13 mouse cellular contexts compared by ENCODE assay signal in the genomic region with DNA sequence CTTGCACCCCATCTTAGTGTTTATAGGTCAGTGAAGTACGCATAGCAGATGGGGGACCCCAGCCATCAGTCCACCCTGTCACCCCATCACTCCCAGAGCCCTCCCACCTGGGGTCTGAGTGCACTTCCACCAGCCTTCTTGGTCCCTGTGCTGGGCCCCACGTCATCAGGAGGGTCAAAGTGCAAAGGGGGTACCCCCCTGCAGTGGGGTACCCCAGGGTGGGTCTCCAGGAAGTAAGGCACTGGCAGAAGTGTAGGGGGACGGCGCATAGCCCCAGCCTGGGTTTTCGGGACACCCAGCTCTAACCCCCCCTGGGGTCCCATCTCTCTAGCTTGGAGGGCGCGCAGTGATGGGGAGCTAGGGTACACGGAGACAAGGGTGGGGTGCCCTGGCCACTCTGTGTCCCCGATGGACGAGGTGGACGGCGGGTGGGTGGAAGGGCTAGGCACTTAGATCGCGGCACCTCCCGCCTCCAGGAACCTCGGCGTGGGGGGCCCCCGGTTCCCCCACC. TPM values are rescaled to one million over a fixed set of nuclear protein-coding genes. Genes with fewer than 3 reads are reported as not detected.
DNase-seq lines count a peak whose midpoint lies in the region; ATAC-seq and TF ChIP-seq lines count a peak whose summit lies in the region.
"Had no signal": no experiment of that assay in that cellular context is flagged by ENCODE, and none has a peak within 500 bp of the region (broad histone marks: within the 10 kb centered on the region; RNA-seq: fewer than 3 reads in every experiment).

No protein-coding gene starts in this region.

- TF ChIP-seq CTCF in cerebellum, adult 2 months (IDR thresholded peaks at IDR 0.05; ENCODE audit: borderline replicate concordance, insufficient read depth, low read depth, low read length), result no peak

- WGBS in cerebellum, adult 2 months, result 38% methylated on average over 18 of the region's 18 CpGs
- WGBS in neural tube, embryonic 11.5 days, result 67% methylated on average over 17 of the region's 18 CpGs
- 73% methylated on average over 18 of the region's 18 CpGs for WGBS in limb, embryonic 10.5 days

- H3K27ac ChIP-seq in cerebellum, adult 2 months (ENCODE audit: insufficient read depth, low read length), result peak overlapping the region; percentile 86
- 0 out of 2 replicates have a peak overlapping the region, but pooled peaks have one; percentile 27 for H3K27ac ChIP-seq in neural tube, embryonic 11.5 days (ENCODE audit: low read depth, low read length)
- H3K27ac ChIP-seq in limb, embryonic 10.5 days, result peak overlapping the region; percentile 92
- H3K27ac ChIP-seq: embryonic facial prominence, embryonic 15.5 days had no signal

- DNase-seq in cerebellum, adult 2 months, result no peak
- no peak for DNase-seq in neural tube, embryonic 11.5 days (ENCODE audit: low spot score)
- no peak for DNase-seq in neural tube, embryonic 10.5 days (ENCODE audit: extremely low spot score, low spot score)
- no peak for DNase-seq in limb, embryonic 10.5 days (ENCODE audit: low spot score)
- no peak for DNase-seq in B cell, adult 2 months
- no peak for DNase-seq in spleen, postnatal 36 days (ENCODE audit: low spot score in 2 of 2)
- DNase-seq: heart, postnatal 4 days; liver, postnatal 0 days; spleen, adult 18-20 months had no signal

- no peaks in the 10 kb centered on the region for H3K9me3 ChIP-seq in neural tube, embryonic 11.5 days (ENCODE audit: control insufficient read depth, low read length)
- no peaks in the 10 kb centered on the region for H3K9me3 ChIP-seq in limb, embryonic 10.5 days (replicated peaks)
- H3K9me3 ChIP-seq: embryonic facial prominence, embryonic 15.5 days; G1E had no signal

- H3K27me3 ChIP-seq in cerebellum, adult 2 months (ENCODE audit: control insufficient read depth, insufficient read depth, low read length), result no peaks in the 10 kb centered on the region
- H3K27me3 ChIP-seq in neural tube, embryonic 11.5 days (ENCODE audit: control insufficient read depth, insufficient read depth, low read length), result 0 out of 2 replicates have a peak, but pooled peaks cover 9% of the 10 kb centered on the region
- H3K27me3 ChIP-seq in limb, embryonic 10.5 days (ENCODE audit: low read depth, poor library complexity, severe bottlenecking), result peaks cover 67% of the 10 kb centered on the region
- H3K27me3 ChIP-seq: embryonic facial prominence, embryonic 15.5 days had no signal

- peak overlapping the region; percentile 20; the same call in 1 of the 2 replicates for H3K4me2 ChIP-seq in neural tube, embryonic 11.5 days (ENCODE audit: low read depth)
- H3K4me2 ChIP-seq: embryonic facial prominence, embryonic 15.5 days had no signal

- H3K4me3 ChIP-seq in cerebellum, adult 2 months (replicated peaks; ENCODE audit: insufficient read depth, low read depth, low read length), result no peak overlapping the region
- H3K4me3 ChIP-seq in neural tube, embryonic 11.5 days (ENCODE audit: low read depth, low read length), result no peak overlapping the region
- H3K4me3 ChIP-seq in limb, embryonic 10.5 days, result peak overlapping the region; percentile 40
- H3K4me3 ChIP-seq: embryonic facial prominence, embryonic 15.5 days had no signal

- TF ChIP-seq POLR2A in cerebellum, adult 2 months (IDR thresholded peaks at IDR 0.05; ENCODE audit: borderline replicate concordance, insufficient read depth, low read length), result no peak

- H3K4me1 ChIP-seq in cerebellum, adult 2 months (ENCODE audit: control insufficient read depth, insufficient read depth, low read length), result peaks cover 67% of the 10 kb centered on the region
- H3K4me1 ChIP-seq in neural tube, embryonic 11.5 days (ENCODE audit: control insufficient read depth, insufficient read depth, low read length), result peaks cover 45% of the 10 kb centered on the region
- H3K4me1 ChIP-seq in limb, embryonic 10.5 days, result peaks cover 60% of the 10 kb centered on the region

- peak overlapping the region; percentile 18; the same call in 1 of the 2 replicates for H3K9ac ChIP-seq in neural tube, embryonic 11.5 days (ENCODE audit: low read length)
- H3K9ac ChIP-seq: embryonic facial prominence, embryonic 15.5 days; liver, postnatal 0 days had no signal

- no peak for ATAC-seq in cerebellum, adult (ENCODE audit: insufficient number of reproducible peaks, low FRiP score, low TSS enrichment)
- no peak for ATAC-seq in neural tube, embryonic 11.5 days (ENCODE audit: insufficient read depth, low FRiP score, low TSS enrichment)
- ATAC-seq in activated CD4-positive, CD25-positive, alpha-beta regulatory T cell, adult 4 months, result no peak
- ATAC-seq: liver, postnatal 0 days had no signal

- H3K36me3 ChIP-seq in neural tube, embryonic 11.5 days (ENCODE audit: control insufficient read depth, insufficient read depth, low read length), result no peaks in the 10 kb centered on the region
- H3K36me3 ChIP-seq in limb, embryonic 10.5 days, result peaks cover 21% of the 10 kb centered on the region

RNA-seq across cellular contexts. Expression of a gene that starts 7.0 kb away (rescaled TPM):
- 1.2 and 1.7 TPM in 2 replicates for polyA plus RNA-seq in cerebellum, adult 2 months (2012; rRNA removed)
- polyA plus RNA-seq in neural tube, embryonic 11.5 days (2014; fragmentation: Nextera tagmentation; extraction: Ambion mirVana), result 1.9 and 3.5 TPM in 2 replicates
- polyA plus RNA-seq in limb, embryonic 10.5 days (2016; fragmentation: Nextera tagmentation; extraction: Ambion mirVana), result 1.9 and 2.9 TPM in 2 replicates
- 10 to 100 TPM in 1 of 2 experiments, 1 to 10 TPM in 1; 7.3 to 13.3 TPM for polyA plus RNA-seq in activated CD4-positive, CD25-positive, alpha-beta regulatory T cell, adult 4 months (2017; shearing (Covaris generic))

RNA-seq across cellular contexts. Expression of a gene that starts 11.0 kb away (rescaled TPM):
- polyA plus RNA-seq in cerebellum, adult 2 months (2012; rRNA removed), result 10.7 and 13.8 TPM in 2 replicates
- 0.97 and 1.3 TPM in 2 replicates for polyA plus RNA-seq in neural tube, embryonic 11.5 days (2014; fragmentation: Nextera tagmentation; extraction: Ambion mirVana)
- 1.4 and 1.5 TPM in 2 replicates for polyA plus RNA-seq in limb, embryonic 10.5 days (2016; fragmentation: Nextera tagmentation; extraction: Ambion mirVana)
- 1 to 10 TPM in 1 of 2 experiments, not detected in 1; 1.4 TPM for polyA plus RNA-seq in activated CD4-positive, CD25-positive, alpha-beta regulatory T cell, adult 4 months (2017; shearing (Covaris generic))
- polyA plus RNA-seq: liver, postnatal 0 days had no signal

RNA-seq across cellular contexts. Expression of a gene that starts 15.6 kb away (rescaled TPM):
- 10.2 and 10.8 TPM in 2 replicates for polyA plus RNA-seq in cerebellum, adult 2 months (2012; rRNA removed)
- 1.7 and 3.0 TPM in 2 replicates for polyA plus RNA-seq in neural tube, embryonic 11.5 days (2014; fragmentation: Nextera tagmentation; extraction: Ambion mirVana)
- 3.8 and 4.2 TPM in 2 replicates for polyA plus RNA-seq in limb, embryonic 10.5 days (2016; fragmentation: Nextera tagmentation; extraction: Ambion mirVana)
- 1 to 10 TPM; 1.1 to 1.2 TPM for polyA plus RNA-seq in activated CD4-positive, CD25-positive, alpha-beta regulatory T cell, adult 4 months (2017; shearing (Covaris generic))

RNA-seq across cellular contexts. Expression of a gene that starts 15.6 kb away (rescaled TPM):
- polyA plus RNA-seq in cerebellum, adult 2 months (2012; rRNA removed), result 87.7 and 93.1 TPM in 2 replicates
- 64.1 and 76.1 TPM in 2 replicates for polyA plus RNA-seq in neural tube, embryonic 11.5 days (2014; fragmentation: Nextera tagmentation; extraction: Ambion mirVana)
- polyA plus RNA-seq in limb, embryonic 10.5 days (2016; fragmentation: Nextera tagmentation; extraction: Ambion mirVana), result 101 and 115 TPM in 2 replicates
- 10 to 100 TPM; 12.7 to 13.7 TPM for polyA plus RNA-seq in activated CD4-positive, CD25-positive, alpha-beta regulatory T cell, adult 4 months (2017; shearing (Covaris generic))

RNA-seq across cellular contexts. Expression of a gene that starts 21.5 kb away (rescaled TPM):
- 75.8 and 81.5 TPM in 2 replicates for polyA plus RNA-seq in cerebellum, adult 2 months (2012; rRNA removed)
- 112 and 120 TPM in 2 replicates for polyA plus RNA-seq in neural tube, embryonic 11.5 days (2014; fragmentation: Nextera tagmentation; extraction: Ambion mirVana)
- polyA plus RNA-seq in limb, embryonic 10.5 days (2016; fragmentation: Nextera tagmentation; extraction: Ambion mirVana), result 134 and 148 TPM in 2 replicates
- polyA plus RNA-seq in activated CD4-positive, CD25-positive, alpha-beta regulatory T cell, adult 4 months (2017; shearing (Covaris generic)), result 10 to 100 TPM; 19.3 to 20.1 TPM

Comparison
In these comparisons a context has a peak if more than half of its experiments do, and no peak if none do; other contexts are left out.
1. H3K27ac ChIP-seq: peak in every context shown above with its lines; median percentile 92 in limb, embryonic 10.5 days; 86 in cerebellum, adult 2 months; 27 in neural tube, embryonic 11.5 days.